Mouse (Mus musculus) left cerebral cortex, adult 18-20 months (tissue): ENCODE measurements around the gene Wdr45b. TPM values are rescaled to one million over a fixed set of nuclear protein-coding genes. Genes with fewer than 3 reads are reported as not detected.
"Not testable (repeated sequence)": the region's sequence is repeated elsewhere in the genome, so short reads cannot be mapped to it uniquely, and the experiment has no call there.

Experiments
- DNase-seq, 2 experiments: peaks; one replicate each; pipeline ENCODE4 v3.0.0; 2021 to 2022; ENCODE audit warnings: low spot score in 2 of 2, mixed read lengths in 1 of 2
- microRNA-seq, 2 experiments: library from miRNA; unstranded; fragments of <30 nt; microRNA quantifications; one replicate each; pipeline ENCODE4 v1.2.0; 2021
- total RNA-seq, 2 experiments: library from RNA; stranded (reverse); gene quantifications; 2 replicates each; pipeline ENCODE4 v1.2.3; 2021

Wdr45b gene
- total RNA-seq, 2 experiments from 2014 or later: 68.5 to 75.4 TPM

- peak in 1 of 2 experiments; percentile 27 for DNase-seq
These were observed 25.6 kb downstream of the Wdr45b start for GRCm38 (mm10) chr11:121328619-121329018.

DNA sequence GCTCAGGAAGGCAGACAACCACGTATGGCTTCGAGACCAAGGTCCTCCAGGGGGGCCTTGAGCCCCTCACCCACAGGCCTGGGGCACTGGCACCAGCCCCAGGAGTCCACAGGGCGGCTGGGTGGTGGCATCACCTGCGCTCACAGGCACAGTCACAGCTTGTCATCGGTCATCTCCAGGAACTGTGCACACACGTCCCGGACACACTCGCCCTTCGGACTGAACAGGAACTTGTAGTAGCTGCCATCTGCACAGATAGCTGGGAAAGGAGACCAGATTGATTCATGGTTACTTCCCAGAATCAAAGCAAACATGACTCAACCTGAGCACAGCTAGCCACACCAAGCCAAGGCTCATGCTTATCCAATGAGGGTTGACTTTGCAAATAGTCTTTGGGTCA is 26.0 kb downstream of the Wdr45b start:
- no peak for DNase-seq

GRCm38 (mm10) chr11:121326681-121327080 is 27.6 kb downstream of the Wdr45b start:
- no peak for DNase-seq

GRCm38 (mm10) chr11:121326034-121326433 is 28.2 kb downstream of the Wdr45b start:
- no peak for DNase-seq

GRCm38 (mm10) chr11:121307712-121308111 is 46.5 kb downstream of the Wdr45b start:
- DNase-seq: not testable (repeated sequence)

DNA sequence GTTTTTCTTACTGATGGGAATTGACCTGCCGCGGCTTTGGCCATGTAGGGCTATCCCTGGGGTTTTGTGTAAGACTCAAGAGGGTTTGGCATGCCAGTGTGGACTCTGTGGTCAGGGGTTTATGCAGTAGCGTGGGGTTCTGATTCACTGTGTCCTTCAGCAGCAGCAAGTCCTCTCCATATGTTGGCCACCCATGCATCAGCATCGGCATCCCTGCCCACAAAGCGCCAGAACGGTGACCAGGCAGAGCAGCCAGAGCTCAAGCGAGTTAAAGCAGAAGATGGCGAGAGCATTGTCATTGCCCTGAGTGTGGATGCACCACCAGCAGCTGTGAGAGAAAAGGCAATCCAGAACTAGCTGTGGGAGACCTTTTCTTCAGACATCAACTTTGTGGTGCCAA is 47.6 kb downstream of the Wdr45b start:
- DNase-seq: peak; percentile 72 to 73

- DNase-seq: peak; percentile 49 to 53
These were observed 48.9 kb downstream of the Wdr45b start for GRCm38 (mm10) chr11:121305371-121305770.

DNA sequence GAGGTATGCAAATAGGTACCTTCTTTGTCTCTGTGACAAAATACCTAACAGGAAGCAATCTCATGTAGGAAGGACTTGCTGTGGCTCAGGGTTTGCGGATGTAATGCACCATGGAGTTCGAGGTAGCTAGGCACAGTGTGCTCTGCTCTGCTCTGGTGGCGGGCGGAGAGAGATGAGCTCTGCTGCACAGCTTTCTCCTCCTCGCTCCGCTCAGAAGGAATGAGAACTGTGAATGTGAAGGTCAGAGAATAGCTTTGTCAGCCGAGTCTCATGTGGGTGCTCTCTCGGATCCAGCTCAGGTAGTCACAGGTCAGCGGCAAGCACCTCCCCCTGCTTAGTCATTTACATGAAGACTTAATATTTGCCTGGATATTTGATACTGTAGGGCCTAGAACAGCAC is 54.0 kb downstream of the Wdr45b start:
- no peak for DNase-seq

DNA sequence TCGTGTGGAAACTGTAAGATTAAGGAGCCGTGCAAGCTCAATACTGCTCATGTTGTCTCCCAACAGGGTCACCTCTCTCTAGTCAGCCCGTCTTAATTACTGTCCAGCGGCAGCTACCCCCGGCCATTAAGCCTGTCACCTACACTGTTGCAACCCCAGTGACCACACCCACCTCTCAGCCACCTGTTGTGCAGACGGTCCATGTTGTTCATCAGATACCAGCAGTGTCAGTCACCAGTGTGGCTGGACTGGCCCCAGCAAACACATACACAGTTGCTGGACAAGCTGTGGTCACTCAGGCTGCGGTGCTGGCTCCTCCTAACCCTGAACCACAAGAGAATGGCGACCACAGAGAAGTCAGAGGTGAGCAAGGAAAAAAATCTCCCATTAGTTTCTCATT is 55.8 kb downstream of the Wdr45b start:
- DNase-seq: no peak

DNA sequence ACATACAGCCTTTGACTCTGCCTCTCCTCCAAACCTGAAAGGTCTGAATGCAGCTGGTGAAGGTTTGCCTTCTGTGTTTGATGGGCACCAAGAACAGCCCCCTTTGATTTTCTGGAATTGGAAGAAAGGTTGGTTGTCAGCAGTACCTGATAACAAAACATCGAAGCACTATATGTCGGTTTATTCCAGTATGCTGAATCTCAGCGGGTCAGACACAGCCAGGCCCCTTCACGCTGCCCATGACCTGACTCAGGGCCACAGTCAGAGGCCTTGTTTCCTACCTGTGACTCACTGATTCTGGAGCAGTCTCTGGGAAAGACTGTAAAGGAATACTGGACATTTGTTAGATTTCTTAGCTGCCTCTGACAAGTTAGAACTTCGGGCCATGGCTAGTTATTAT is 59.5 kb downstream of the Wdr45b start:
- no peak for DNase-seq

DNA sequence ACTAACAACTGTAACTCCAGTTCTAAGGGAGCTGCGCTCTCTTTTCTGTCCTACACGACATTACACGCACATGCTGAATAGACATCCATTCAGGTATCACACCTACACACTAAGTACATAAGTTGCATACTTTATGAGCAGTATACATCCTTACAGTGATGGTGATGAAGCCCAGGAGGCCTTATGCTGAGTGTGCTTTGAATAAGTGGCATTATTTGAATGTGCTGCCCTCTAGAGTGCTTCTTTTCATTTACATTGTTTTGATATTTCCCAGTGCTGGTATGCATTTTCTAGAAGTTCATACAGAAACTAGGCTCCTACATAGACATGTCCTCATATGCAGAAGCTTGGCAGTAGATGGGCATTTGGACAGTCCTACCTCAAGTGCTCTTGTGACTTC is 64.4 kb downstream of the Wdr45b start:
- no peak for DNase-seq

- no peak for DNase-seq
These were observed 71.3 kb downstream of the Wdr45b start for GRCm38 (mm10) chr11:121282911-121283310.

DNA sequence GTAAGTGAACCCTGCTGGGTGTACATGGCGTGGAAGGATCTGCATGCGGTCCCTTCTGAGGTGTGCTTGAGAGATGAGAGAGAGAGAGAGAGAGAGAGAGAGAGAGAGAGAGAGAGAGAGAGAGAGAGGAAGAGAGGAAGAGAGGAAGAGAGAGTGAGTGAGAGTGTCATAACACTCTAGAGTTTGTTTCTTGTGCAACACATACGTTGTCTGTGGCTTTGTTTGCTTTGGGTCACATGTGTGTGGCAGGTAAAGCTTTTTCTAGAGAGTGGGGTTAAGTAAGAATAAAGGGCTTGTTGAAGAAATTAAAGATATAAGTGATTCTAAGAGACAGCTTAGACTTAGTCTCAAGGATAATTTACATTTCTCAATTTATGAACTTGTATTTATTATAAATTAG is 76.2 kb downstream of the Wdr45b start:
- DNase-seq: no peak

GRCm38 (mm10) chr11:121277516-121277915 is 76.7 kb downstream of the Wdr45b start:
- no peak for DNase-seq

Small RNA genes within 50 kb of the gene (microRNA-seq; reads per million reads assigned to microRNA genes)
- gene Mir7236: 0.63 to 0.99 reads per million in 2 experiments

Other genes with a start within 250 kb of the Wdr45b start
- gene Tex19.2, start 235.8 kb downstream of the Wdr45b start, total RNA-seq: not detected
- gene Tex19.1, start 208.3 kb downstream of the Wdr45b start, total RNA-seq: not detected
- gene Uts2r, start 194.2 kb downstream of the Wdr45b start, total RNA-seq: under 1 TPM; 0.19 to 0.21 TPM
- 10 to 100 TPM; 19.6 to 22.3 TPM for gene Hexdc, start 150.0 kb downstream of the Wdr45b start, total RNA-seq
- 1 to 10 TPM; 8.2 TPM for gene Ogfod3, start 149.7 kb downstream of the Wdr45b start, total RNA-seq
- gene Cybc1, start 125.1 kb downstream of the Wdr45b start, total RNA-seq: 10 to 100 TPM; 20.0 to 20.4 TPM
- 10 to 100 TPM; 38.4 to 49.2 TPM for gene Narf, start 117.2 kb downstream of the Wdr45b start, total RNA-seq
- 10 to 100 TPM; 79.6 to 82.2 TPM for gene Foxk2, start 94.5 kb downstream of the Wdr45b start, total RNA-seq
- 10 to 100 TPM; 42.4 to 51.4 TPM for gene Rab40b, start 33.8 kb upstream of the Wdr45b start, total RNA-seq
- gene Fn3krp, start 67.0 kb upstream of the Wdr45b start, total RNA-seq: 10 to 100 TPM; 49.2 to 53.6 TPM
- 10 to 100 TPM; 58.5 to 60.4 TPM for gene Fn3k, start 80.5 kb upstream of the Wdr45b start, total RNA-seq
- 10 to 100 TPM; 36.4 to 36.6 TPM for gene Tbcd, start 97.5 kb upstream of the Wdr45b start, total RNA-seq
- not detected for gene Zfp750, start 164.9 kb upstream of the Wdr45b start, total RNA-seq